Comparison of ENCODE assay signal across 1 mouse cellular context in genomic region chr12:87442177-87443114, GRCm38 (mm10).
TF ChIP-seq lines count a peak whose summit lies in the region.

No protein-coding gene starts in this region.

TF ChIP-seq in CH12.LX, 34 proteins besides CTCF, POLR2A, EP300 and RAD21 (continued from another document):
- TF ChIP-seq CHD1 (IDR thresholded peaks at IDR 0.05; ENCODE audit: low read depth, low read length): 0 out of 2 replicates have a peak, but pooled peaks have one; percentile 5
- TF ChIP-seq SIN3A (IDR thresholded peaks at IDR 0.05; ENCODE audit: low read length): peak; percentile 37; the same call in 1 of the 2 replicates
- TF ChIP-seq MAX (IDR thresholded peaks at IDR 0.05; ENCODE audit: low read length): peak; percentile 94
- 0 out of 2 replicates have a peak, but pooled peaks have one; percentile 16 for TF ChIP-seq TBP (conservative IDR thresholded peaks at IDR 0.05; ENCODE audit: low read depth, low read length)
- peak; percentile 97 for TF ChIP-seq MYC (IDR thresholded peaks at IDR 0.05; ENCODE audit: low read depth, low read length)
- TF ChIP-seq MXI1 (IDR thresholded peaks at IDR 0.05; ENCODE audit: low read depth, low read length): peak; percentile 90
